Mouse (Mus musculus): Measurements from ENCODE around the gene Ckb. TPM values are rescaled to one million over a fixed set of nuclear protein-coding genes. Genes with fewer than 3 reads are reported as not detected.
"Not testable (repeated sequence)": the region's sequence is repeated elsewhere in the genome, so short reads cannot be mapped to it uniquely, and the experiment has no call there.

Gene Ckb
- total RNA-seq (2015; ENCODE audit: low replicate concordance) (2.5 and 9.4 TPM in 2 replicates), total RNA-seq (2017; ENCODE audit: low replicate concordance) (5.2 and 10.0 TPM in 2 replicates)

GRCm38 (mm10) chr12:111672176-111672575, at the start of gene Ckb:
Gene Ckb (minus strand): TSS chr12:111672338.
- ATAC-seq (replicated peaks; ENCODE audit: low FRiP score, poor library complexity, severe bottlenecking): no peak

GRCm38 (mm10) chr12:111720222-111720621, 48.1 kb upstream of the Ckb start:
- ATAC-seq (replicated peaks; ENCODE audit: low FRiP score, poor library complexity, severe bottlenecking): no peak

- ATAC-seq (replicated peaks; ENCODE audit: low FRiP score, poor library complexity, severe bottlenecking): no peak
These were observed 46.5 kb upstream of the Ckb start for GRCm38 (mm10) chr12:111718656-111719055.

GRCm38 (mm10) chr12:111716505-111716904, 44.4 kb upstream of the Ckb start:
- no peak for ATAC-seq (replicated peaks; ENCODE audit: low FRiP score, poor library complexity, severe bottlenecking)

GRCm38 (mm10) chr12:111713880-111714279, 41.7 kb upstream of the Ckb start:
- ATAC-seq (replicated peaks; ENCODE audit: low FRiP score, poor library complexity, severe bottlenecking): not testable (repeated sequence)

GRCm38 (mm10) chr12:111713004-111713651, 41.0 kb upstream of the Ckb start, which contains the start of the genes Bag5 and Apopt1:
Gene Bag5 (minus strand): TSS chr12:111713257.
Gene Apopt1 (plus strand): TSS chr12:111713261.
- ATAC-seq (replicated peaks; ENCODE audit: low FRiP score, poor library complexity, severe bottlenecking): peak; percentile 79

GRCm38 (mm10) chr12:111712476-111712875, 40.3 kb upstream of the Ckb start:
- no peak for ATAC-seq (replicated peaks; ENCODE audit: low FRiP score, poor library complexity, severe bottlenecking)

- ATAC-seq (replicated peaks; ENCODE audit: low FRiP score, poor library complexity, severe bottlenecking): no peak
These were observed 38.0 kb upstream of the Ckb start for GRCm38 (mm10) chr12:111710091-111710490.

- no peak for ATAC-seq (replicated peaks; ENCODE audit: low FRiP score, poor library complexity, severe bottlenecking)
These were observed 36.0 kb upstream of the Ckb start for GRCm38 (mm10) chr12:111708181-111708580.

GRCm38 (mm10) chr12:111705186-111705973, 33.2 kb upstream of the Ckb start:
- ATAC-seq (replicated peaks; ENCODE audit: low FRiP score, poor library complexity, severe bottlenecking): no peak

- no peak for ATAC-seq (replicated peaks; ENCODE audit: low FRiP score, poor library complexity, severe bottlenecking)
These were observed 32.5 kb upstream of the Ckb start for GRCm38 (mm10) chr12:111704609-111705008.

GRCm38 (mm10) chr12:111703301-111703700, 31.2 kb upstream of the Ckb start:
- no peak for ATAC-seq (replicated peaks; ENCODE audit: low FRiP score, poor library complexity, severe bottlenecking)

- ATAC-seq (replicated peaks; ENCODE audit: low FRiP score, poor library complexity, severe bottlenecking): no peak
These were observed 28.9 kb upstream of the Ckb start for GRCm38 (mm10) chr12:111700920-111701458.

GRCm38 (mm10) chr12:111699542-111699941, 27.4 kb upstream of the Ckb start:
- no peak for ATAC-seq (replicated peaks; ENCODE audit: low FRiP score, poor library complexity, severe bottlenecking)

- ATAC-seq (replicated peaks; ENCODE audit: low FRiP score, poor library complexity, severe bottlenecking): no peak
These were observed 26.3 kb upstream of the Ckb start for GRCm38 (mm10) chr12:111698346-111698913.

GRCm38 (mm10) chr12:111697708-111698107, 25.6 kb upstream of the Ckb start:
- ATAC-seq (replicated peaks; ENCODE audit: low FRiP score, poor library complexity, severe bottlenecking): no peak

GRCm38 (mm10) chr12:111696239-111696638, 24.1 kb upstream of the Ckb start:
- peak; percentile 61 for ATAC-seq (replicated peaks; ENCODE audit: low FRiP score, poor library complexity, severe bottlenecking)

- no peak for ATAC-seq (replicated peaks; ENCODE audit: low FRiP score, poor library complexity, severe bottlenecking)
These were observed 23.0 kb upstream of the Ckb start for GRCm38 (mm10) chr12:111694880-111695804.

- no peak for ATAC-seq (replicated peaks; ENCODE audit: low FRiP score, poor library complexity, severe bottlenecking)
These were observed 22.2 kb upstream of the Ckb start for GRCm38 (mm10) chr12:111694271-111694781.
